In genomic region chr1:152969081-152969480, GRCm38 (mm10) we compare ENCODE assay signal across 22 mouse cellular contexts. TPM values are rescaled to one million over a fixed set of nuclear protein-coding genes. Genes with fewer than 3 reads are reported as not detected.
DNase-seq lines count a peak whose midpoint lies in the region; TF ChIP-seq lines count a peak whose summit lies in the region.
"Had no signal": no experiment of that assay in that cellular context is flagged by ENCODE, and none has a peak within 500 bp of the region (broad histone marks: within the 10 kb centered on the region; RNA-seq: fewer than 3 reads in every experiment).

No protein-coding gene starts in this region.

- no peak overlapping the region for H3K27ac ChIP-seq in heart, adult 2 months
- H3K27ac ChIP-seq: embryonic facial prominence, embryonic 13.5 days; forebrain, embryonic 12.5 days; gastrocnemius, adult 2 months; hindbrain, embryonic 13.5 days; hindbrain, postnatal 0 days had no signal

- H3K4me1 ChIP-seq in heart, adult 2 months (ENCODE audit: control insufficient read depth, insufficient read depth, low read length): no peaks in the 10 kb centered on the region
- H3K4me1 ChIP-seq: embryonic facial prominence, embryonic 13.5 days had no signal

- no peaks in the 10 kb centered on the region for H3K27me3 ChIP-seq in heart, adult 2 months (ENCODE audit: control insufficient read depth, insufficient read depth, low read length)
- H3K27me3 ChIP-seq: embryonic facial prominence, embryonic 13.5 days; forebrain, embryonic 12.5 days; hindbrain, embryonic 13.5 days had no signal

- TF ChIP-seq CTCF in heart, adult 2 months (IDR thresholded peaks at IDR 0.05): no peak

- intact Hi-C loops in heart, adult 2 months (cut with DNase I): no loop called here

- DNase-seq in cerebellum, adult 18-20 months: peak; percentile 39 to 46
- no peak for DNase-seq in cerebellum, postnatal 36 days
- DNase-seq in heart, adult 11 months: peak; percentile 68
- no peak for DNase-seq in heart, adult 2 months
- DNase-seq in lung, postnatal 25 days (ENCODE audit: low spot score): peak; percentile 2
- DNase-seq in lung, adult 18-20 months: no peak
- peak; percentile 16 to 55 for DNase-seq in right cerebral cortex, postnatal 36 days (ENCODE audit: low spot score in 2 of 2)
- DNase-seq in right cerebral cortex, postnatal 4 days: no peak
- DNase-seq: adrenal gland, adult 8-10 months; adrenal gland, postnatal 36 days; B cell, adult 2 months; cerebellum, adult 11 months; cerebellum, adult 9-10 months; gastrocnemius, adult 2 months; gastrocnemius, postnatal 25 days; heart, postnatal 10 days had no signal

- no peak overlapping the region for H3K4me3 ChIP-seq in heart, adult 2 months
- H3K4me3 ChIP-seq: embryonic facial prominence, embryonic 13.5 days; forebrain, embryonic 12.5 days; gastrocnemius, adult 2 months; hindbrain, embryonic 13.5 days had no signal

- WGBS in heart, adult 2 months: 25% methylated on average over 4 of the region's 4 CpGs

- H3K9ac ChIP-seq in heart, adult 2 months (ENCODE audit: low read depth, low read length): no peak overlapping the region
- H3K9ac ChIP-seq: embryonic facial prominence, embryonic 13.5 days; forebrain, embryonic 12.5 days; hindbrain, embryonic 13.5 days had no signal

- TF ChIP-seq EP300 in heart, adult 2 months (IDR thresholded peaks at IDR 0.05; ENCODE audit: insufficient read depth, low read depth, low read length): no peak

- H3K79me2 ChIP-seq in heart, adult 2 months (replicated peaks; ENCODE audit: control insufficient read depth, insufficient read depth, low read length): no peaks in the 10 kb centered on the region

- no peaks in the 10 kb centered on the region for H3K36me3 ChIP-seq in heart, adult 2 months (ENCODE audit: control insufficient read depth, insufficient read depth, low read length)
- H3K36me3 ChIP-seq: embryonic facial prominence, embryonic 13.5 days; forebrain, embryonic 12.5 days; G1E; hindbrain, embryonic 13.5 days had no signal

- no peak for TF ChIP-seq POLR2A in heart, adult 2 months (IDR thresholded peaks at IDR 0.05; ENCODE audit: insufficient read depth, low read depth, low read length)

RNA-seq across cellular contexts. Expression of gene Nmnat2, which starts 14.3 kb away (rescaled TPM):
- total RNA-seq in heart, adult 2 months (2021): under 1 TPM; 0.66 to 0.89 TPM
- 0.29 and 0.61 TPM in 2 replicates for polyA plus RNA-seq in heart, adult 2 months (2012; rRNA removed)
- total RNA-seq: hematopoietic stem cell, adult 5-6 weeks had no signal
- polyA plus RNA-seq: G1E had no signal

Comparison
In these comparisons a context has a peak if more than half of its experiments do, and no peak if none do; other contexts are left out.
1. DNase-seq: peak in cerebellum, adult 18-20 months (2 of 2), heart, adult 11 months (single experiment), lung, postnatal 25 days (single experiment) and right cerebral cortex, postnatal 36 days (2 of 2); none in cerebellum, postnatal 36 days (0 of 2), heart, adult 2 months (0 of 2), lung, adult 18-20 months (0 of 2) and right cerebral cortex, postnatal 4 days (single experiment).